Mouse (Mus musculus) urinary bladder, postnatal 14 days (tissue): Measurements from ENCODE around the gene Hebp2.

Experiments used
- DNase-seq: peaks from one replicate; pipeline ENCODE4 v3.0.0; 2021; ENCODE audit warnings: low spot score

The Hebp2 gene

DNA sequence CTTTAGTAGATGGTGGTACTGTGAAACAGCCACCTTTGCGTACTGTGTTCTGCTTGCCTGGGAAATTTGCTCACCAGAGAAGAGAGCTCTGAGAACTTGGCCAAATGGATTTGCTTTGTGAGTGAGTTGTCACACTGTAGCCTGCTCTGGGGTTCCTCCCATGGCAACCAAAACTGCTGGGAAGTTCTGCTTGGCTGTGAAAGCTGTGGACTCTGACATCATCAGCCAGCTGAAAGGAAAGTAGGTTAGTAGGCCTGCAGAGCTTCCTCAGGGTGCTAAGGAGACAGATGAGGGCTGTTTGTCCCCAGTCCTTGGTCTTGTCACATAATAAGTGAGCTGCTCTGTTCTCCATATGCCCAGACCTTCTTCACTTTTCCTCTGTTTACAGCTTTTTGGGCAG is 37.3 kb downstream of the Hebp2 start:
- no peak for DNase-seq

DNA sequence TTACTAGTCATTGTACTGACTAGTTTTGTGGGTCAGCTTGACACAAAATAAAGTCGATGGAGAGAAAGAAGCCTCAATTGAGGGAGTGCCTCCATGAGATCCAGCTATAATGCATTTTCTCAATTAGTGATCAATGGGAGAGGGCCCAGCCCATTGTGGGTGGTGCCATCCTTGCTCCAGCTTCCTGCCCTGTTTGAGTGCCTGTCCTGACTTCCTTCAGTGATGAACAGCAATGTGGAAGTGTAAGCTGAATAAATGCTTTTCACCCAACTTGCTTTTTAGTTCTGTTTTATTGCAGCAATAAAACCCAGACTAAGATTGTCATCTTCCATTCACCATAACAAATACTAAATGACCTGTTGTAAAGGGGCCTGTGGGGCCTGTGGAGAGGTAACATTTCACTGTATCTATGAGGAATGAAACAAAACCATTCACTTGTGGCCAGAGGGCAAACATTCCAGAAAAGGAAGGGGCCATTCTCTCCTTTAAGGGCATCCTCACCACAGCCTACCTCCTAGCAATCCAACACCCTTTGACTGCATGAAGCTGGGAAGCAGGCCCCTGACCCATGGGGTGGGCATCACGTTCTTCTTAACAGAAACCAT is 37.9 kb downstream of the Hebp2 start:
- DNase-seq, result no peak

DNA sequence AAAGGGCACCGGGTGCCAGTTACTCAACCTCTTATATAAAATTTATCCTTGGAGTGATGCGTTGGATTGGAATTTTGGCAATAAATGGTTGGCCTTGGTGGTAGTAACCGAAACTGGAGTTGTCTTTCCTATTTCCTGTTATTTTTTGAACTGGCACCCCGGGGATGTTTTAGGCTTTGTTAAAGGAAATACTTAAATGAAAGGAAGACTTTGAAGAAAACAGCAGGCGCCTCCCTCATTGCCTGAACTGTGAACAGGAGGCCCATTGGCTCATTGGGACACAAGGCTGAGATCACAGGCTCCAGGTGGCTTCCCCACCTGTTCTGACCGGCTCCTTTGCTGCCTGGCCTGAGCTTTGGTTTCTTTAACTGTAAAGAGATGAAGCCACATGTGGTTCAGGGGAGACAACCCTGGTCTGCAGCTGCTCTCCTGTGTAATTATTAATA is 39.4 kb downstream of the Hebp2 start:
- no peak for DNase-seq

DNA sequence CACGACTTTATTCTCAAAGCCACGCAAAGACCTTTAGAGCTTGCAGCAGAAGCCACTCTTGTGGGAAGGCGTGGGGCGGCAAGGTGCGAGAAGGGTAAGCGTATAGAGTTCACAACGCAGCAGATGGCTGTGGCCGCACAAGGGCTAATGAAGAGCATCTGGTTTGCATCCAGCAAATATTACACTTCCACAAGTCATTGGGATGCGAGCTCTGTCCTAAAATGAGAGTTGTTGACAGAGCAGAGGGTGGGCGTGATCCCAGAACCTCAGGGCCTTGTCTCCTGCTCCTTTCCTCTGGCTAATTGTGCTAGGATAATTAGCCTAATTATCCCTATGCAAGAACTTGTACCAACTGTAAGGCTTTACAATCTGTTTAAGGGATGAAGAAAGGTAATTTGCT is 40.2 kb downstream of the Hebp2 start:
- DNase-seq, result no peak

DNA sequence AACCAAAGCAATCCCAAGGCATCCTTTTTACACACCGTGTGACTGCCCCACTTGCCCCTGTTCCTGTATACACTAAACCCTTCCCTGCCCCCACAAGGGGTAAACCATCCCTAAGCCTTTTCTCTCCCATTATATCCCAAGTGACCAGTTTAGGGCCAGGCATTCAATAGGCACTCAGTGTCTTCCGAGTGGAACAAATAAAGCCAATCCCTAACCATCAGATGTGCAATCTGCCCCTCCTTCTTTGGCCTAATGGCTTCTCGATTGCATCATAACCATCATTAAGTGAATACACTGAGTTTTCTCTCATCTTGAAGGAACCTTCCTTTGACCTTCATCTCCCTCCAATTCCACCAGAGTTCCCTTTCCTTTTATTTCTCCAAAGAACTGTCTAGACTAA is 43.9 kb downstream of the Hebp2 start:
- DNase-seq, result no peak

DNA sequence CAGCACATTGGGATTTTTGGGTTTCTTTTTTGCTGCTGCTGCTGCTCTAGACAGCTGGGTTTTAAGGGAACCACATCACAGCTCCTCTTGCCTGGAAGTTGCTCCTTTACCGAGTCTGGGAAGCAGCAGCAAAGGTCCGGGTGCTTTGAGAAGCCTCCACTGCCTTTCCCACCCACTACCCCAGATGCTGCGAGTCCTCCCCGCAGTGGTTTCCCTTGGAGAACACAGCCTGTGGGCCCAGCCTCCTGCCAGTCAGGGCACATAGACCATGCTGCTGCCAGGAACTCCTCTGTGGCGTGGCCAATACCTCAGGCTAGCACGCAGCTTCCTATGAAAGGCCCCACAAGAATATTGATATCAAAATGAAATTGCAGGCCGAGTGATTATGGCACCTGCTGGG is 48.8 kb downstream of the Hebp2 start:
- DNase-seq, result no peak

DNA sequence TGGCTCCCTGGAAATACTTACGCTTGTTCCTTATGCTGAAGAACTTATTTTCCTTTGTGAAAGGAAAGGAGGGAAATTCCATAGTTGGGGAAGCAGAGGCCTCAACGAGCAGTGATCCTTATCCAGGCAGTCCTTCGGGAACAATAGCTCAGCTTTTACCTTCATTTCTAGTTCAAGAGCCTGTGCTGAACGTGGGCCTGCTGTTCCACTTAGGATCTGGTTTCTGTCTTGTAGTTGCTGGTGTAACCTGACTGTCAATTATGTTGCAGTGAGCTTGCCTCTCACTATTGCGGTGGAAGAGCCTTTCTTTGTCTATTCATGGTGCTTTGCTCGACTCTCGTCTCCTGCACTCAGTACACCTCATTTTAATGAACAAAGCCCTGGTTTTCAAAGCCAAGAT is 51.6 kb downstream of the Hebp2 start:
- no peak for DNase-seq

DNA sequence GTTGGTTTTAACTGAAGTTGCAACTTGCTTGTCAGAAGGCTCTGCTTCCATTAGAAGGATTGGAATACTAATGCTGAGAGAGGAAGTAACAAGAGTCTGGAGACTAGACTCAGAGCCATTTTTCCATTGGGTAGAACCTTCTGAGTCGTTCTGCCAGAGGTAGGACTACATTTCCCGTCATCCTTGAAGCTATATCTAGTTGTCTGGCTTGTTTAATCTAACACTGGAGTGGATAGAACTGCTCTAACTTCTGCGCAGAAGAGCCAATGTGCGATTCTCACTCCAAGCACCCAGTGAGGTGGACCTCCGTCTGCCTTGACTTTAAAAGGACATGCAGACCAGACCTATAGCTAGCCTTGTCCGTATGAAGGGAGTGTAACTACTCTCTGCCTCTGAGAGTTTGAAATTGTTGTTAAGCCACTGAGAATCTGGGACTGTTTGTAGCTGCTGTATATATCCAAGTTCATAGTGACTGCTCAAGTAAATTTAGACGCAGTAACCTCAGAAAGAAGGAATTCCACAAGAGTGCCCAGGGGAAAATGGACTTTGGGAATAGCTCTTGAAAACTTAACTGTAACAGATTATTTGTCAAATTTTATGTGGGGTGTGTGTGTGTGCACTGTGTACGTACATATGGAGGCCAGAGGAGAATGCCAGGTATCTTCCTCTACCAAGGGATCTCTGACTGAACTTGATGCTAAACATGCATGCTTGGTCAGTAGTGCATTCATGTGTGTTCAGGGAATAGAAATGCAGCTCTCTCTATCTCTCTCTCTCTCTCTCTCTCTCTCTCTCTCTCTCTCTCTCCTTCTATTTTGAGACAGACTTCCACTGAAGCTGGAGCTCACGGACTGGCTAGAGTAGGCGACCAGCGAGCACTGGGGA is 52.6 kb downstream of the Hebp2 start:
- DNase-seq, result no peak

DNA sequence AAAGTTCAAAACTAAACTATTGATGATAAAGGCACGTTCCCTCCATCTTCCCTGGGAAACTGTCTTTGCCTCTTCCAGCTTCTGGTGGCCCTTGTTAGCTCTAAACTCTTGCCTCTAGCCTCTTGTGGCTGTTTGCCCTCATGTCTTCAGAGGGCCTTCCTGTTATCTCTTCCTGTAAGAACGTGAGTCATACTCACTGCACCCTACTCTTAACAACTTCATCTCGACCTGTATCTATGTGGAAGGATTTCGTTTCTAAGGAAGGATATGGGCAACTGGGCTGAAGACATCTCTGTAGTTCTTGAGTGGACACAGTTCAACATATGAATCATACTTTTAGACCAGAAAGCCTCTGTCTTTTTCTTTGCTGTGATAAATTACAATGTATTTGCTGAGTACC is 53.9 kb downstream of the Hebp2 start:
- no peak for DNase-seq

DNA sequence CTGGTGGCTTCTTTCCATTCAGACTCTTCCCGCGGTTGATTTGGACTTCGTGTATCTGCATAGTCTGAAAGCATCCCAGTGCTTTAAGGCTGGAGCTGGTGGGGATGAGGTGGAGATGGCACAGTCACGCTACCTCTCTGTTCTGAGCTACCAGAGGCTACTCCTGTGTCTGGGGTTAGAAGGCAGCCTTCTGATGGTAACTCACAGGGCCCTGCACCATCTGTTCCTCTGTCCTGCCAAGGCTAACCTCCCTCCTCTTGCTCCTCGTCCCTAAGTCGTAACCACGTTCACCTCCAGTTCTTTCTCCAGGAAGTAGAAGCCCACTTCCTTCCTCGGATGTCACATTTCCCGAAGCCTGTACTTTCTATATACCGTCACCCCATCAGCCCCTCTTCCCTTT is 55.9 kb downstream of the Hebp2 start:
- no peak for DNase-seq
